Mouse (Mus musculus) forebrain, embryonic 13.5 days (tissue): ENCODE measurements around the gene Slc30a10. TPM values are rescaled to one million over a fixed set of nuclear protein-coding genes. Genes with fewer than 3 reads are reported as not detected.
A peak's percentile ranks its signal among the peaks of the same experiment; 100 is the strongest.

Experiments
- ATAC-seq: fragments of 200-750 bp; cut with Nextera tagmentation; 2 replicates; pipeline ENCODE4 v1.8.0; 2017
- H3K27ac ChIP-seq: fragments of 300-500 bp; sonication (generic); 2 replicates; pipeline ENCODE4 v1.5.1; 2015; ENCODE audit warnings: inconsistent platforms, mild to moderate bottlenecking, moderate library complexity
- H3K27me3 ChIP-seq: fragments of 300-500 bp; sonication (generic); 2 replicates; pipeline ENCODE4 v1.6.1; 2015; ENCODE audit warnings: mild to moderate bottlenecking, inconsistent platforms
- H3K36me3 ChIP-seq: fragments of 300-500 bp; sonication (generic); 2 replicates; pipeline ENCODE4 v1.6.1; 2015; ENCODE audit warnings: mild to moderate bottlenecking, inconsistent platforms; ENCODE audit not compliant: poor library complexity, severe bottlenecking
- H3K4me1 ChIP-seq: fragments of 300-500 bp; sonication (generic); 2 replicates; pipeline ENCODE4 v1.6.1; 2015; ENCODE audit warnings: inconsistent platforms
- H3K4me2 ChIP-seq: fragments of 300-500 bp; sonication (generic); 2 replicates; pipeline ENCODE4 v1.6.1; 2015; ENCODE audit warnings: inconsistent platforms, mild to moderate bottlenecking, moderate library complexity
- H3K4me3 ChIP-seq: fragments of 300-500 bp; sonication (generic); 2 replicates; pipeline ENCODE4 v1.5.1; 2015; ENCODE audit warnings: mild to moderate bottlenecking, inconsistent platforms
- H3K9ac ChIP-seq: fragments of 300-500 bp; sonication (generic); 2 replicates; pipeline ENCODE4 v1.6.1; 2015; ENCODE audit warnings: mild to moderate bottlenecking, inconsistent platforms
- H3K9me3 ChIP-seq: fragments of 300-500 bp; sonication (generic); replicated peaks from 2 replicates; pipeline ENCODE4 v1.6.1; 2016; ENCODE audit warnings: inconsistent platforms
- WGBS: fragments of 180-500 bp; shearing (Covaris S2); methylation state at CpG from one replicate; pipeline ENCODE4 v1.1.7; 2015; 5-methylcytosine and 5-hydroxymethylcytosine counted together
- polyA plus RNA-seq: library from polyadenylated mRNA; unstranded; fragments of >200 nt; fragmentation: Nextera tagmentation; extraction: Ambion mirVana; gene quantifications from 2 replicates; pipeline ENCODE4 v1.2.1, GENCODE M21; 2015

Slc30a10 gene
- polyA plus RNA-seq, 1 experiment from 2014 or later: 10.5 TPM

GRCm38 (mm10) chr1:185441703-185442472, 12.8 kb upstream of the Slc30a10 start:
- Histone ChIP-seq H3K27ac (peak overlapping the region; percentile 93), H3K4me1 (peaks cover 57% of the 10 kb centered on the region), H3K4me3 (peak overlapping the region; percentile 24; the same call in 1 of the 2 replicates), H3K36me3 (no peaks in the 10 kb centered on the region), H3K4me2 (peak overlapping the region; percentile 49), H3K27me3 (no peaks in the 10 kb centered on the region), H3K9ac (peak overlapping the region; percentile 45; the same call in 1 of the 2 replicates), H3K9me3 (no peaks in the 10 kb centered on the region)
- ATAC-seq: peak; percentile 86
- 36% methylated on average over 18 of the region's 18 CpGs for WGBS

DNA sequence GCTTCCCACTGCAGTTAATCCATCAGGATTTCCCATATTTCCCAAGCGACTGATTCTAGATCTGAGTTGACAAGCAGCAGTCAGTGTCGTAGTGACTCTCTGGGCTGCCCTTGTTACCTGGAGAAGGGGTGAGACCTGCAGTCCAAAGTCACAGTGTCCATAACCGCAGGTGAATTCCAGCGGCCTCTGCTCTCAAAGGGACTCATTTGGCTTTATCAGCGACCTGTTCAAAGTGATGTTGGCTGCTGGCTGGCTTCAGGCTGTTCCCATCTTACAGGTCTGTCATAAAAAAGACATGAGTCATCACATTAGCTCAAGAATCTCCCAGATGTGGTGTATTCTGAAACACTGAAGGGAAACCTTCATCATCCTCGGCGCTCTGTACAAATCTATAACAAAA, 5.7 kb upstream of the Slc30a10 start:
- no peak overlapping the region for H3K4me3 ChIP-seq
- H3K27me3 ChIP-seq: no peaks in the 10 kb centered on the region
- ATAC-seq: no peak
- 86% methylated on average over 7 of the region's 7 CpGs for WGBS
- H3K4me2 ChIP-seq: no peak overlapping the region
- no peaks in the 10 kb centered on the region for H3K36me3 ChIP-seq
- H3K9me3 ChIP-seq: no peaks in the 10 kb centered on the region
- no peaks in the 10 kb centered on the region for H3K4me1 ChIP-seq
- H3K27ac ChIP-seq: no peak overlapping the region
- no peak overlapping the region for H3K9ac ChIP-seq

DNA sequence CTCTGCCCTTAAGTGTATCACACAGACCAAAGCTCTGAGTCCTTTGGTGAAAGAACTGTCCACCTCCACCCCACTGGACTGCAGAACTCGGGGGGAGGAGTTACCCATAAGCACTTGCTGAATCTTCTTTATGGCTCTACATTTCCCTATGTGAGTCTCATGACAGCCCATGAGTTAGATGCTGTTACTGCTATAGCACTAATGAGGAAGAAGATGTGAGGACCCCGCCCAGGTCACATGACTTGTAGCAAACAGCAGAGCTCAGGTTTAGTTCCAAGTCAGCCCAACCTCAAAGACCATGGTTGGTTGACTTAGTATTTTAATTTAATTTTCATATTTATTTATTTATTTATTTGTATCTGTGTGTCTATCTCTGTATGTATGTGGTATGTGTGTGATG, 4.9 kb upstream of the Slc30a10 start:
- WGBS: 75% methylated on average over 2 of the region's 2 CpGs
- no peak overlapping the region for H3K4me3 ChIP-seq

DNA sequence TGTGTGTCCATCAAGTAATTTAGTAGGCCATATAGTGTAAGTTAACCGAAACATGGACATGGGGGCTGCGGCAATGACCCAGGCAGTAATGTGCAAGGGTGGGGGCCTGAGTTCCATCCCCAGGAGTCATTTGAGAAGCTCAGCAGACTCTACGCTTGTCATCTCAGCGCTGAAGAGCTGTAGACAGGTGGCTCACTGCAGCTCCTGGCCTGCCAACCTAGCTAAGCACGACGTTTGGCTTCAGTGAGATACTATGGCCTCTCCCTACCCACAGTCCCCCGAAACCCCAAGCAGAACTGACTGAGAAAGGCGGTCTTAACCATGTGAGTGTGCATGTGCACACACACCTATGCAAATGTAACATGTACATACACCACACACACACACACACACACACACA, 3.6 kb upstream of the Slc30a10 start:
- Histone ChIP-seq H3K4me2 (no peak overlapping the region), H3K9ac (no peak overlapping the region), H3K27me3 (peaks cover 9% of the 10 kb centered on the region; the same call in 1 of the 2 replicates), H3K4me3 (no peak overlapping the region), H3K27ac (no peak overlapping the region), H3K4me1 (0 out of 2 replicates have a peak, but pooled peaks cover 3% of the 10 kb centered on the region), H3K36me3 (no peaks in the 10 kb centered on the region), H3K9me3 (no peaks in the 10 kb centered on the region)
- ATAC-seq: no peak
- 91% methylated on average over 8 of the region's 8 CpGs for WGBS

More for the DNA sequence above, 4.9 kb upstream of the Slc30a10 start:
- ATAC-seq: no peak
- Histone ChIP-seq H3K36me3 (no peaks in the 10 kb centered on the region), H3K27ac (no peak overlapping the region), H3K9me3 (no peaks in the 10 kb centered on the region), H3K4me2 (no peak overlapping the region), H3K9ac (no peak overlapping the region), H3K4me1 (no peaks in the 10 kb centered on the region), H3K27me3 (no peaks in the 10 kb centered on the region)

DNA sequence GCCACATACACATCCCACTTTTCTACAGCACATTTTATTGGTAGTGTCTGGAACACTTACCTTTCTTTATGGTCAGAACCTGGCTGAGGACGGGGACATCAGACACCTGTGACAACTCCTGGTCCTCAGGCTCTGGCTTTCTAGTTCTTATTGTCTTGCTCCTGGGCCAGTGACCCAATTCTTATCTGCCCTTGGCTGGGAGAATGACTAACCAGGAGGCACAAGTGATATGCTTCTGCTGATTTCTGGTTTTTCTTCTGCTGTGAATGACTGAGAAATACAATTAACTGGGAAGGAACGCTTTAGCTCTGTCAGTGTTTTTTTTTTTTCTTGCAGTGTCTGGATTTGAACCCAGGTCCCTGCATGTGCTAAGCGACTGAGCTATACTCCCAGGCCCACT, 3.2 kb upstream of the Slc30a10 start:
- WGBS: 83% methylated on average over 3 of the region's 3 CpGs
- H3K36me3 ChIP-seq: no peaks in the 10 kb centered on the region
- peaks cover 13% of the 10 kb centered on the region; the same call in 1 of the 2 replicates for H3K27me3 ChIP-seq
- H3K4me3 ChIP-seq: no peak overlapping the region
- no peaks in the 10 kb centered on the region for H3K9me3 ChIP-seq
- no peak overlapping the region for H3K9ac ChIP-seq
- no peak overlapping the region for H3K4me2 ChIP-seq
- H3K27ac ChIP-seq: no peak overlapping the region
- H3K4me1 ChIP-seq: peaks cover 6% of the 10 kb centered on the region; the same call in 1 of the 2 replicates
- ATAC-seq: no peak

DNA sequence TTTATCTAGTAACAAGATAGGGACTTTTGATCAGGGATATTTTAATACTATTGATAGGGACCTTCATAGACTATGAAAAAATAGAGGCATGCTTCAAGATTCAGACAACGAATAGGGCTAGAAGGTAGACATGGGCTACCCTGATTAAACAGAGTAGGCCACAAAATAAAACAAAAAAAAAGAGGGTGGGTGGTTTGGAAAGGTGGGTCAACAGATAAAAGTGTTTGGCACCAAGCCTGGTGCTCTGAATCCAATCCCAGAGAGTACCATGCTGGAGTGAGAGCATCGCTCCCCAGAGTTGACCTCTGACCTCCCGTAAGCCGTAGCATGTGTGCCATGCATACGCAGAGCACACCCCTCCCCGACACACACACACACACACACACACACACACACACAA, 2.2 kb upstream of the Slc30a10 start:
- no peak overlapping the region for H3K9ac ChIP-seq
- no peak overlapping the region for H3K4me3 ChIP-seq
- H3K27ac ChIP-seq: no peak overlapping the region
- peaks cover 18% of the 10 kb centered on the region; the same call in 1 of the 2 replicates for H3K27me3 ChIP-seq
- no peaks in the 10 kb centered on the region for H3K36me3 ChIP-seq
- ATAC-seq: no peak
- WGBS: 98% methylated on average over 6 of the region's 6 CpGs
- no peak overlapping the region for H3K4me2 ChIP-seq
- peaks cover 10% of the 10 kb centered on the region; the same call in 1 of the 2 replicates for H3K4me1 ChIP-seq
- no peaks in the 10 kb centered on the region for H3K9me3 ChIP-seq

DNA sequence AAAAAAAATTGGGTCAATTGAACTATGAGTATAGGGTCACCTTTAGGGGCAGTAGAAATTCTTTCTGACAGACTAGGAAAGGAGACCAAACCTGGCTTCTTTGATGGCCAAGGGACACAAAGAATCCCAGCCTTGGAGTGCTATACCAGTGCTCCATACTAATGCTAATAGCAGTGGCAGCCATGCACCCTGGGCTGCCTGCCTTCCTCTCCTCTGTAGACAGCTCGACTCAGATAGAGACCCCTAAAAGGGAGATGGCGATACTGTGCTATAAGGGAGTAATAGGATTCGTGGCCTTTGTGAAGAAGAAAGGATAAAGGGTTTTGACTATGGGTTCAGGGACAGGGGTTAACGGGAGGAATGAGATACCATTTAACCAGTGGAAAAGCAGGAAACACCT, 504 bp upstream of the Slc30a10 start:
- peaks cover 10% of the 10 kb centered on the region; the same call in 1 of the 2 replicates for H3K4me1 ChIP-seq
- H3K4me3 ChIP-seq: peak overlapping the region; percentile 66
- H3K27ac ChIP-seq: peak overlapping the region; percentile 31; the same call in 1 of the 2 replicates
- H3K4me2 ChIP-seq: peak overlapping the region; percentile 95
- peak; percentile 9 for ATAC-seq
- no peaks in the 10 kb centered on the region for H3K36me3 ChIP-seq
- no peaks in the 10 kb centered on the region for H3K9me3 ChIP-seq
- WGBS: 32% methylated on average over 4 of the region's 4 CpGs
- H3K9ac ChIP-seq: no peak overlapping the region; the same call in 1 of the 2 replicates
- H3K27me3 ChIP-seq: peaks cover 18% of the 10 kb centered on the region; the same call in 1 of the 2 replicates

DNA sequence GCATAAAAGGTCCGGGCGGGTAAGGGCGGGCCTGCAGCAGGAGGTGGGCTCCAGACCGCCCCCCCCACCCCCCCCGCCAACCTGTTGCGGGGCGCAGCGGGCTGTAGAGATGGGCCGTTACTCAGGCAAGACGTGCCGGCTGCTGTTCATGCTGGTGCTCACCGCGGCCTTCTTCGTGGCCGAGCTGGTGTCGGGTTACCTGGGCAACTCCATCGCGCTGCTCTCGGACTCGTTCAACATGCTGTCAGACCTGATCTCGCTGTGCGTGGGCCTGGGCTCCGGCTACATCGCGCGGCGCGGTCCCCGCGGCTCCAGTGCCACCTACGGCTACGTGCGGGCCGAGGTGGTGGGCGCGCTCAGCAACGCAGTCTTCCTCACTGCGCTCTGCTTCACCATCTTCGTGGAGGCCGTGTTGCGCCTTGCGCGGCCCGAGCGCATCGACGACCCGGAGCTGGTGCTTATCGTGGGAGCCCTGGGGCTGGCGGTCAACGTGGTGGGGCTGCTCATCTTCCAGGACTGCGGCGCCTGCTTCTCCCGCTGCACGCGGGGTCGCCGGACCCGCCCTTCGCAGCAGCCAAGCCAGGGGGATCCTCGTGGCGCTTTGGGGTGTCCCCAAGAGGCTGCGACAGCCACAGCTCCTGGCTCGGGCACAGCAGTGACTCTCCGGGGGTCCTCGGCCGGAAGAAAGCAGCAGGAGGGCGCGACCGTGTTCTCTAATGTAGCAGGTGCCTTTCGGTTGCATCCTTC, 480 bp downstream of the Slc30a10 start:
- under 1% methylated on average over 69 of the region's 71 CpGs for WGBS
- H3K4me1 ChIP-seq: peaks cover 10% of the 10 kb centered on the region
- no peaks in the 10 kb centered on the region for H3K36me3 ChIP-seq
- peak; percentile 84 for ATAC-seq
- peak overlapping the region; percentile 88 for H3K9ac ChIP-seq
- no peaks in the 10 kb centered on the region for H3K9me3 ChIP-seq
- H3K4me3 ChIP-seq: peak overlapping the region; percentile 66
- H3K27ac ChIP-seq: peak overlapping the region; percentile 63
- peak overlapping the region; percentile 95 for H3K4me2 ChIP-seq
- H3K27me3 ChIP-seq: peaks cover 18% of the 10 kb centered on the region; the same call in 1 of the 2 replicates

GRCm38 (mm10) chr1:185456327-185456726, 1.7 kb downstream of the Slc30a10 start:
- no peak for ATAC-seq
- H3K4me2 ChIP-seq: peak overlapping the region; percentile 95
- WGBS: 90% methylated on average over 9 of the region's 9 CpGs
- H3K9me3 ChIP-seq: no peaks in the 10 kb centered on the region
- peaks cover 18% of the 10 kb centered on the region for H3K4me1 ChIP-seq
- peak overlapping the region; percentile 66 for H3K4me3 ChIP-seq
- H3K27me3 ChIP-seq: peaks cover 18% of the 10 kb centered on the region; the same call in 1 of the 2 replicates
- H3K9ac ChIP-seq: peak overlapping the region; percentile 88; the same call in 1 of the 2 replicates
- no peak overlapping the region for H3K27ac ChIP-seq
- no peaks in the 10 kb centered on the region for H3K36me3 ChIP-seq

DNA sequence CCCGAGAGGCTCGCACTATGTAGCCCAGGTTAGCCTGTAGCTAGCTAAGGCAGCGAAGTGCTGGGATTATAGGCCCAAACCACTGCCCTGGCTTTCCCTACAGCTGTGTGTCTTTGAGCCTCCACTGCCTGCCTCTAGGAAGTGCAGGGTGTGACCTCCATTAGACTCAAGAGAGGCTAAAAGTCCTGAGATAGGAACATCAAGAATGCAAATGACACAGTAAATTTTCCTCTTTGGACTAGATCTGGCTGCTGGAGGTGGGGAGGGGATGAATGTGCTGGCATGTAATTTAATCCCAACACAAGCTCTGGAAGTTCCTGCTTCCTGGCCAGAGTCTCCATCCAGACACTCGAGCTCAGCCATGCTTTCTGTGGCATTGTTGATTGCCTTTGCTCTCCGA, 5.4 kb downstream of the Slc30a10 start:
- peaks cover 18% of the 10 kb centered on the region for H3K4me1 ChIP-seq
- H3K36me3 ChIP-seq: peaks cover 21% of the 10 kb centered on the region
- no peaks in the 10 kb centered on the region for H3K9me3 ChIP-seq
- no peak overlapping the region for H3K4me3 ChIP-seq
- H3K27me3 ChIP-seq: peaks cover 17% of the 10 kb centered on the region; the same call in 1 of the 2 replicates
- peak overlapping the region; percentile 32; the same call in 1 of the 2 replicates for H3K4me2 ChIP-seq
- WGBS: 84% methylated on average over 5 of the region's 5 CpGs
- no peak overlapping the region for H3K9ac ChIP-seq
- H3K27ac ChIP-seq: no peak overlapping the region
- no peak for ATAC-seq

DNA sequence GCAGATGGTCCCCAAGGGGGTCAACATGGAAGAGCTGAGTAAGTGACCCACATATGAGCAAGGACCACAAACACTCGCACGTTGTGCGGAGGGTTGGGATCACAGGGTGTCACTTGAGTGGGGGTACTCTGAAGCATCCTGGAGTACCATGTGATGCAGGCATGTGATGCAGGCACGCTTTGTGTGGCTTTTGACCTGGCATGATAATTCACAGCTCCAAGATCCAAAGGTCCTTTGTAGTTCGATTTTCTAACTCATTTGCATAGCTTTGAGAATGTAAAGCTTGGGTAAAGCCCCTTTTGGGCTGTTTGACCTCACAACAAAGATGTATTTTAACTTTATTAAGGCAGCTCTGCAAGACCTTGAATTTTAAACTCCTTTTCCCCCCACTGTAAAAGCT, 8.2 kb downstream of the Slc30a10 start:
- peaks cover 21% of the 10 kb centered on the region for H3K36me3 ChIP-seq
- 83% methylated on average over 5 of the region's 5 CpGs for WGBS

DNA sequence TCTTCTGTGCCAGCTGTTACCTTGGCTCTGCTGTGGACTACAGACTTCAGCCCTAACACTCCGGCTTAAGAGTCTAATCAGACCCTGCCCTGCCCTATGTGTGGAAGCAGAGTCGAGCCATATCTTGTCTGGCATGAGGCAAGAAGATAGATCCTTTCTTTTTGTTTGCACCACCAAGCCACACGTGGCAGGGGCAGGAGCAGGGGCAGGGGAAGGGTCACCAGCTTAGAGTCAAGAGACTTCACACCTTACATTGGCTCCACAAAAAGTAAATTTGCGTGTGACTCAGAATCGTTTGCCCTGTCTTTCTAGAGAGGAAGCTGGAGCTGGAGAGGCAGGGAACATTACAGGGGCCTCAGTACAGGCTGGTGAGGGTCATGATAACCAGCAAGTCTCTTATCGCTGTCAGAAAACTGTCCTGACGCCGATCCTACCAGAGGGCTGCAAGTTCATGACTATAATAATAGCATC, 14.9 kb downstream of the Slc30a10 start:
- H3K36me3 ChIP-seq: peaks cover 5% of the 10 kb centered on the region
- H3K27ac ChIP-seq: no peak overlapping the region
- WGBS: 81% methylated on average over 8 of the region's 8 CpGs
- H3K27me3 ChIP-seq: no peaks in the 10 kb centered on the region
- H3K9me3 ChIP-seq: no peaks in the 10 kb centered on the region
- 0 out of 2 replicates have a peak, but pooled peaks cover 3% of the 10 kb centered on the region for H3K4me1 ChIP-seq
- no peak for ATAC-seq
- no peak overlapping the region for H3K9ac ChIP-seq
- H3K4me2 ChIP-seq: no peak overlapping the region
- H3K4me3 ChIP-seq: no peak overlapping the region

More for the DNA sequence above, 8.2 kb downstream of the Slc30a10 start:
- H3K9ac ChIP-seq: no peak overlapping the region
- H3K4me2 ChIP-seq: no peak overlapping the region
- H3K4me1 ChIP-seq: peaks cover 10% of the 10 kb centered on the region
- no peaks in the 10 kb centered on the region for H3K27me3 ChIP-seq
- no peaks in the 10 kb centered on the region for H3K9me3 ChIP-seq
- ATAC-seq: no peak
- no peak overlapping the region for H3K27ac ChIP-seq
- H3K4me3 ChIP-seq: no peak overlapping the region
